Mouse (Mus musculus) heart, embryonic 13.5 days (tissue): ENCODE data around the gene Gan. TPM values are rescaled to one million over a fixed set of nuclear protein-coding genes. Genes with fewer than 3 reads are reported as not detected.
A peak's percentile ranks its signal among the peaks of the same experiment; 100 is the strongest.

Source experiments
- ATAC-seq: fragments of 200-750 bp; cut with Nextera tagmentation; 2 replicates; pipeline ENCODE4 v1.8.0; 2017; ENCODE audit warnings: moderate TSS enrichment; ENCODE audit not compliant: insufficient number of reproducible peaks, low FRiP score, low TSS enrichment; ENCODE audit errors: extremely low read depth
- H3K27ac ChIP-seq: fragments of 300-500 bp; sonication (generic); replicated peaks from 2 replicates; pipeline ENCODE4 v1.5.1; 2015; ENCODE audit warnings: moderate library complexity, mild to moderate bottlenecking, inconsistent platforms
- H3K27me3 ChIP-seq: fragments of 300-500 bp; sonication (generic); replicated peaks from 2 replicates; pipeline ENCODE4 v1.6.1; 2015; ENCODE audit warnings: mild to moderate bottlenecking, inconsistent platforms
- H3K36me3 ChIP-seq: fragments of 300-500 bp; sonication (generic); 2 replicates; pipeline ENCODE4 v1.6.1; 2015; ENCODE audit warnings: mild to moderate bottlenecking, inconsistent platforms
- H3K4me1 ChIP-seq: fragments of 300-500 bp; sonication (generic); 2 replicates; pipeline ENCODE4 v1.6.1; 2015; ENCODE audit warnings: inconsistent platforms
- H3K4me2 ChIP-seq: fragments of 300-500 bp; sonication (generic); 2 replicates; pipeline ENCODE4 v1.6.1; 2015; ENCODE audit warnings: inconsistent platforms, mild to moderate bottlenecking, moderate library complexity
- H3K4me3 ChIP-seq: fragments of 300-500 bp; sonication (generic); 2 replicates; pipeline ENCODE4 v1.5.1; 2015; ENCODE audit warnings: moderate library complexity, mild to moderate bottlenecking, inconsistent platforms
- H3K9ac ChIP-seq: fragments of 300-500 bp; sonication (generic); 2 replicates; pipeline ENCODE4 v1.6.1; 2015; ENCODE audit warnings: inconsistent platforms, mild to moderate bottlenecking, moderate library complexity
- H3K9me3 ChIP-seq: fragments of 300-500 bp; sonication (generic); 2 replicates; pipeline ENCODE4 v1.6.1; 2016; ENCODE audit warnings: inconsistent platforms
- WGBS: fragments of 180-500 bp; shearing (Covaris S2); methylation state at CpG from one replicate; pipeline ENCODE4 v1.1.7; 2015; ENCODE audit warnings: mixed read lengths; 5-methylcytosine and 5-hydroxymethylcytosine counted together
- polyA plus RNA-seq: library from polyadenylated mRNA; unstranded; fragments of >200 nt; fragmentation: Nextera tagmentation; extraction: Ambion mirVana; gene quantifications from 2 replicates; pipeline ENCODE4 v1.2.1, GENCODE M21; 2015

Gan gene
- polyA plus RNA-seq, 1 experiment from 2014 or later: 0.94 TPM

- WGBS: under 1% methylated on average over 45 of the region's 45 CpGs
These were observed 205 bp upstream of the Gan start for GRCm38 (mm10) chr8:117157769-117158091.

GRCm38 (mm10) chr8:117159031-117159430 is 1.1 kb downstream of the Gan start:
- H3K4me3 ChIP-seq: peak overlapping the region; percentile 95
- H3K4me2 ChIP-seq: peak overlapping the region; percentile 95
- ATAC-seq: no peak
- no peaks in the 10 kb centered on the region for H3K36me3 ChIP-seq
- H3K27ac ChIP-seq: no peak overlapping the region
- peak overlapping the region; percentile 97 for H3K9ac ChIP-seq
- 65% methylated on average over 5 of the region's 5 CpGs for WGBS
- H3K4me1 ChIP-seq: peaks cover 29% of the 10 kb centered on the region
- no peaks in the 10 kb centered on the region for H3K9me3 ChIP-seq
- no peaks in the 10 kb centered on the region for H3K27me3 ChIP-seq

More at GRCm38 (mm10) chr8:117157769-117158091, 205 bp upstream of the Gan start:
- peaks cover 29% of the 10 kb centered on the region for H3K4me1 ChIP-seq
- peak overlapping the region; percentile 97 for H3K9ac ChIP-seq
- no peaks in the 10 kb centered on the region for H3K36me3 ChIP-seq
- H3K27me3 ChIP-seq: no peaks in the 10 kb centered on the region
- peak overlapping the region; percentile 95 for H3K4me2 ChIP-seq
- H3K9me3 ChIP-seq: no peaks in the 10 kb centered on the region
- H3K4me3 ChIP-seq: peak overlapping the region; percentile 95
- H3K27ac ChIP-seq: peak overlapping the region; percentile 73
- peak; percentile 93 for ATAC-seq

- no peak for ATAC-seq
- no peaks in the 10 kb centered on the region for H3K27me3 ChIP-seq
- H3K36me3 ChIP-seq: no peaks in the 10 kb centered on the region
- H3K4me2 ChIP-seq: no peak overlapping the region
- 85% methylated on average over 4 of the region's 4 CpGs for WGBS
- H3K9ac ChIP-seq: no peak overlapping the region
- no peaks in the 10 kb centered on the region for H3K9me3 ChIP-seq
- H3K4me3 ChIP-seq: no peak overlapping the region
- H3K27ac ChIP-seq: no peak overlapping the region
- peaks cover 35% of the 10 kb centered on the region for H3K4me1 ChIP-seq
These were observed 7.0 kb downstream of the Gan start for GRCm38 (mm10) chr8:117164912-117165311.

- Histone ChIP-seq H3K4me3 (no peak overlapping the region), H3K27me3 (no peaks in the 10 kb centered on the region), H3K4me1 (peaks cover 36% of the 10 kb centered on the region), H3K9me3 (no peaks in the 10 kb centered on the region), H3K36me3 (no peaks in the 10 kb centered on the region), H3K9ac (no peak overlapping the region), H3K4me2 (no peak overlapping the region), H3K27ac (no peak overlapping the region)
- WGBS: 90% methylated on average over 4 of the region's 4 CpGs
- no peak for ATAC-seq
These were observed 7.6 kb downstream of the Gan start for GRCm38 (mm10) chr8:117165542-117165941.

- H3K27ac ChIP-seq: no peak overlapping the region
- 82% methylated on average over 2 of the region's 2 CpGs for WGBS
- no peak for ATAC-seq
- no peak overlapping the region for H3K4me3 ChIP-seq
- H3K27me3 ChIP-seq: no peaks in the 10 kb centered on the region
- no peak overlapping the region for H3K4me2 ChIP-seq
- no peaks in the 10 kb centered on the region for H3K36me3 ChIP-seq
- no peaks in the 10 kb centered on the region for H3K9me3 ChIP-seq
- no peak overlapping the region for H3K9ac ChIP-seq
- peaks cover 36% of the 10 kb centered on the region for H3K4me1 ChIP-seq
These were observed 8.6 kb downstream of the Gan start for GRCm38 (mm10) chr8:117166515-117166914.

- no peaks in the 10 kb centered on the region for H3K27me3 ChIP-seq
- WGBS: 63% methylated on average over 8 of the region's 8 CpGs
- H3K4me1 ChIP-seq: peaks cover 36% of the 10 kb centered on the region
- ATAC-seq: no peak
- H3K4me2 ChIP-seq: no peak overlapping the region
- H3K9me3 ChIP-seq: no peaks in the 10 kb centered on the region
- 0 out of 2 replicates have a peak overlapping the region, but pooled peaks have one; percentile 19 for H3K9ac ChIP-seq
- no peak overlapping the region for H3K27ac ChIP-seq
- H3K4me3 ChIP-seq: no peak overlapping the region
- no peaks in the 10 kb centered on the region for H3K36me3 ChIP-seq
These were observed 9.4 kb downstream of the Gan start for GRCm38 (mm10) chr8:117167243-117167883.

- Histone ChIP-seq H3K4me3 (no peak overlapping the region), H3K9ac (no peak overlapping the region), H3K27ac (no peak overlapping the region), H3K9me3 (no peaks in the 10 kb centered on the region), H3K27me3 (no peaks in the 10 kb centered on the region), H3K36me3 (no peaks in the 10 kb centered on the region), H3K4me2 (no peak overlapping the region), H3K4me1 (peaks cover 43% of the 10 kb centered on the region)
- no peak for ATAC-seq
- WGBS: 64% methylated on average over 9 of the region's 9 CpGs
These were observed 10.4 kb downstream of the Gan start for GRCm38 (mm10) chr8:117168378-117168777.

- no peak overlapping the region for H3K4me3 ChIP-seq
- H3K4me1 ChIP-seq: peaks cover 41% of the 10 kb centered on the region
- no peak overlapping the region for H3K9ac ChIP-seq
These were observed 13.9 kb downstream of the Gan start for GRCm38 (mm10) chr8:117171826-117172225.

GRCm38 (mm10) chr8:117172904-117173303 is 15.0 kb downstream of the Gan start:
- Histone ChIP-seq H3K4me1 (peaks cover 31% of the 10 kb centered on the region), H3K36me3 (peaks cover 9% of the 10 kb centered on the region; the same call in 1 of the 2 replicates), H3K9me3 (no peaks in the 10 kb centered on the region), H3K9ac (no peak overlapping the region), H3K27ac (0 out of 2 replicates have a peak overlapping the region, but pooled peaks have one; percentile 8), H3K27me3 (no peaks in the 10 kb centered on the region), H3K4me2 (no peak overlapping the region), H3K4me3 (no peak overlapping the region)
- 22% methylated on average over 7 of the region's 7 CpGs for WGBS
- ATAC-seq: no peak

More at GRCm38 (mm10) chr8:117171826-117172225, 13.9 kb downstream of the Gan start:
- H3K27ac ChIP-seq: no peak overlapping the region
- ATAC-seq: no peak
- H3K9me3 ChIP-seq: no peaks in the 10 kb centered on the region
- no peaks in the 10 kb centered on the region for H3K27me3 ChIP-seq
- no peak overlapping the region for H3K4me2 ChIP-seq
- peaks cover 9% of the 10 kb centered on the region; the same call in 1 of the 2 replicates for H3K36me3 ChIP-seq
- WGBS: 72% methylated on average over 3 of the region's 3 CpGs

GRCm38 (mm10) chr8:117173690-117174089 is 15.8 kb downstream of the Gan start:
- Histone ChIP-seq H3K9me3 (no peaks in the 10 kb centered on the region), H3K36me3 (peaks cover 9% of the 10 kb centered on the region; the same call in 1 of the 2 replicates), H3K4me2 (no peak overlapping the region), H3K27me3 (no peaks in the 10 kb centered on the region), H3K9ac (no peak overlapping the region), H3K27ac (no peak overlapping the region), H3K4me3 (no peak overlapping the region), H3K4me1 (peaks cover 24% of the 10 kb centered on the region)
- ATAC-seq: no peak
- 57% methylated on average over 3 of the region's 3 CpGs for WGBS

- 89% methylated on average over 5 of the region's 5 CpGs for WGBS
- ATAC-seq: no peak
- no peak overlapping the region for H3K4me3 ChIP-seq
- no peaks in the 10 kb centered on the region for H3K9me3 ChIP-seq
- H3K27me3 ChIP-seq: no peaks in the 10 kb centered on the region
- peaks cover 20% of the 10 kb centered on the region for H3K4me1 ChIP-seq
- no peak overlapping the region for H3K27ac ChIP-seq
- H3K4me2 ChIP-seq: no peak overlapping the region
- H3K36me3 ChIP-seq: peaks cover 9% of the 10 kb centered on the region; the same call in 1 of the 2 replicates
- H3K9ac ChIP-seq: no peak overlapping the region
These were observed 16.6 kb downstream of the Gan start for GRCm38 (mm10) chr8:117174536-117174935.

- Histone ChIP-seq H3K4me1 (peaks cover 12% of the 10 kb centered on the region), H3K4me3 (no peak overlapping the region), H3K4me2 (no peak overlapping the region), H3K36me3 (peaks cover 9% of the 10 kb centered on the region; the same call in 1 of the 2 replicates), H3K27ac (no peak overlapping the region), H3K9me3 (no peaks in the 10 kb centered on the region), H3K27me3 (no peaks in the 10 kb centered on the region), H3K9ac (no peak overlapping the region)
- 68% methylated on average over 5 of the region's 5 CpGs for WGBS
- ATAC-seq: no peak
These were observed 18.4 kb downstream of the Gan start for GRCm38 (mm10) chr8:117176308-117176707.
